Mouse (Mus musculus) kidney, adult 2 months (tissue): ENCODE results near the gene Bcan.

Experiments
- CTCF ChIP-seq: fragments of 200-500 bp; conservative IDR thresholded peaks from 2 replicates; pipeline ENCODE4 v1.5.1; 2011; ENCODE audit warnings: low read depth, mild to moderate bottlenecking, control low read depth, low read length, moderate library complexity, mixed read lengths; ENCODE audit not compliant: insufficient read depth, insufficient read length
- POLR2A ChIP-seq: fragments of 200-500 bp; IDR thresholded peaks from one replicate; pipeline ENCODE4 v1.6.1; 2011; ENCODE audit warnings: low read depth, low read length, control low read depth

DNA sequence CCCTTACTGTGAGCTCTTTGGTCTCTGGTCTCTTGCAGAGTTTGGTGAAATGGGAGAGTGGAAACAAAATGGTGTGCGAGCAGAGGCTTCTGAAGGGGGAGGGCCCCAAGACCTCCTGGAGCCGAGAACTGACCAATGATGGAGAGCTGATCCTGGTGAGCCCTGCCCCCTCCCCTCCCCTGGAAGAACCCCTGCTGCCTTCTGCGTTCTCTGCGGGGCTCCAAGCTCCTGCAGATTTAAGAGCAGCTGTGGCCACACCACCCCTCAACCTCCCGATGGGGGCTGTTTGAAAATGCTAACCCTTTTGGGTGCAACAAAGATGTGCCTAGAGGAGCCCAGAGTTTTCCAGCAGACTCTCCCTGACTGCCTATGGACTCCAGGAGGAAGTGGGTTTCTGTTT is 47.6 kb downstream of the Bcan start:
- TF ChIP-seq CTCF (no peak), POLR2A (no peak)
